Mouse (Mus musculus): Measurements from ENCODE around the gene Mindy2. TPM values are rescaled to one million over a fixed set of nuclear protein-coding genes. Genes with fewer than 3 reads are reported as not detected.

Mindy2 gene
- polyA plus RNA-seq, 1 experiment, result not detected

- H3K4me3 ChIP-seq (ENCODE audit: insufficient read depth, low read depth, low read length), result no peak overlapping the region; the same call in 1 of the 2 replicates
- no peak overlapping the region for H3K27ac ChIP-seq (ENCODE audit: insufficient read depth, low read depth, low read length)
- WGBS, result 15% methylated on average over 2 of the region's 2 CpGs
- TF ChIP-seq POLR2A (IDR thresholded peaks at IDR 0.05; ENCODE audit: insufficient read depth, low read depth, low read length) (no peak), CTCF (IDR thresholded peaks at IDR 0.05; ENCODE audit: insufficient read depth, low read depth, low read length) (no peak)
- peaks cover 5% of the 10 kb centered on the region for H3K4me1 ChIP-seq (ENCODE audit: control insufficient read depth, insufficient read depth, low read length)
Measured at GRCm38 (mm10) chr9:70655764-70656129, 1.2 kb downstream of the Mindy2 start.

- peak overlapping the region; percentile 5 for H3K4me3 ChIP-seq (ENCODE audit: insufficient read depth, low read depth, low read length)
- no peak for TF ChIP-seq CTCF (IDR thresholded peaks at IDR 0.05; ENCODE audit: insufficient read depth, low read depth, low read length)
- TF ChIP-seq POLR2A (IDR thresholded peaks at IDR 0.05; ENCODE audit: insufficient read depth, low read depth, low read length), result no peak
Measured at GRCm38 (mm10) chr9:70654496-70654895, 2.5 kb downstream of the Mindy2 start.

GRCm38 (mm10) chr9:70653875-70654274, 3.1 kb downstream of the Mindy2 start:
- TF ChIP-seq CTCF (IDR thresholded peaks at IDR 0.05; ENCODE audit: insufficient read depth, low read depth, low read length) (no peak), POLR2A (IDR thresholded peaks at IDR 0.05; ENCODE audit: insufficient read depth, low read depth, low read length) (no peak)
- Histone ChIP-seq H3K4me1 (ENCODE audit: control insufficient read depth, insufficient read depth, low read length) (peaks cover 5% of the 10 kb centered on the region), H3K4me3 (ENCODE audit: insufficient read depth, low read depth, low read length) (no peak overlapping the region), H3K27ac (ENCODE audit: insufficient read depth, low read depth, low read length) (no peak overlapping the region)
- 86% methylated on average over 2 of the region's 2 CpGs for WGBS

More at GRCm38 (mm10) chr9:70654496-70654895, 2.5 kb downstream of the Mindy2 start:
- H3K27ac ChIP-seq (ENCODE audit: insufficient read depth, low read depth, low read length), result no peak overlapping the region
- peaks cover 5% of the 10 kb centered on the region for H3K4me1 ChIP-seq (ENCODE audit: control insufficient read depth, insufficient read depth, low read length)
- 60% methylated on average over 4 of the region's 4 CpGs for WGBS

- WGBS, result 23% methylated on average over 2 of the region's 2 CpGs
- Histone ChIP-seq H3K4me1 (ENCODE audit: control insufficient read depth, insufficient read depth, low read length) (peaks cover 2% of the 10 kb centered on the region; the same call in 1 of the 2 replicates), H3K4me3 (ENCODE audit: insufficient read depth, low read depth, low read length) (no peak overlapping the region; the same call in 1 of the 2 replicates), H3K27ac (ENCODE audit: insufficient read depth, low read depth, low read length) (0 out of 2 replicates have a peak overlapping the region, but pooled peaks have one; percentile 29)
- TF ChIP-seq CTCF (IDR thresholded peaks at IDR 0.05; ENCODE audit: insufficient read depth, low read depth, low read length) (no peak), POLR2A (IDR thresholded peaks at IDR 0.05; ENCODE audit: insufficient read depth, low read depth, low read length) (no peak)
Measured at GRCm38 (mm10) chr9:70652221-70652620, 4.8 kb downstream of the Mindy2 start.

- TF ChIP-seq POLR2A (IDR thresholded peaks at IDR 0.05; ENCODE audit: insufficient read depth, low read depth, low read length) (no peak), CTCF (IDR thresholded peaks at IDR 0.05; ENCODE audit: insufficient read depth, low read depth, low read length) (no peak)
- Histone ChIP-seq H3K27ac (ENCODE audit: insufficient read depth, low read depth, low read length) (no peak overlapping the region), H3K4me3 (ENCODE audit: insufficient read depth, low read depth, low read length) (no peak overlapping the region), H3K4me1 (ENCODE audit: control insufficient read depth, insufficient read depth, low read length) (peaks cover 2% of the 10 kb centered on the region; the same call in 1 of the 2 replicates)
- WGBS, result 98% methylated on average over 1 of the region's 1 CpGs
Measured at GRCm38 (mm10) chr9:70650994-70651393, 6.0 kb downstream of the Mindy2 start.

- Histone ChIP-seq H3K27ac (ENCODE audit: insufficient read depth, low read depth, low read length) (no peak overlapping the region), H3K4me1 (ENCODE audit: control insufficient read depth, insufficient read depth, low read length) (peaks cover 2% of the 10 kb centered on the region; the same call in 1 of the 2 replicates), H3K4me3 (ENCODE audit: insufficient read depth, low read depth, low read length) (no peak overlapping the region)
- WGBS, result 89% methylated on average over 2 of the region's 2 CpGs
- no peak for TF ChIP-seq POLR2A (IDR thresholded peaks at IDR 0.05; ENCODE audit: insufficient read depth, low read depth, low read length)
- TF ChIP-seq CTCF (IDR thresholded peaks at IDR 0.05; ENCODE audit: insufficient read depth, low read depth, low read length), result no peak
Measured at GRCm38 (mm10) chr9:70650260-70650659, 6.7 kb downstream of the Mindy2 start.

GRCm38 (mm10) chr9:70636748-70637147, 20.2 kb downstream of the Mindy2 start:
- Histone ChIP-seq H3K27ac (ENCODE audit: insufficient read depth, low read depth, low read length) (no peak overlapping the region), H3K4me1 (ENCODE audit: control insufficient read depth, insufficient read depth, low read length) (no peaks in the 10 kb centered on the region), H3K4me3 (ENCODE audit: insufficient read depth, low read depth, low read length) (no peak overlapping the region)
- 82% methylated on average over 2 of the region's 2 CpGs for WGBS
- no peak for TF ChIP-seq POLR2A (IDR thresholded peaks at IDR 0.05; ENCODE audit: insufficient read depth, low read depth, low read length)
- TF ChIP-seq CTCF (IDR thresholded peaks at IDR 0.05; ENCODE audit: insufficient read depth, low read depth, low read length), result no peak

GRCm38 (mm10) chr9:70631665-70632064, 25.3 kb downstream of the Mindy2 start:
- WGBS, result 35% methylated on average over 5 of the region's 5 CpGs
- Histone ChIP-seq H3K27ac (ENCODE audit: insufficient read depth, low read depth, low read length) (no peak overlapping the region), H3K4me1 (ENCODE audit: control insufficient read depth, insufficient read depth, low read length) (no peaks in the 10 kb centered on the region), H3K4me3 (ENCODE audit: insufficient read depth, low read depth, low read length) (no peak overlapping the region)
- TF ChIP-seq POLR2A (IDR thresholded peaks at IDR 0.05; ENCODE audit: insufficient read depth, low read depth, low read length) (no peak), CTCF (IDR thresholded peaks at IDR 0.05; ENCODE audit: insufficient read depth, low read depth, low read length) (no peak)

- no peaks in the 10 kb centered on the region for H3K4me1 ChIP-seq (ENCODE audit: control insufficient read depth, insufficient read depth, low read length)
- 69% methylated on average over 2 of the region's 2 CpGs for WGBS
- no peak overlapping the region for H3K27ac ChIP-seq (ENCODE audit: insufficient read depth, low read depth, low read length)
- TF ChIP-seq CTCF (IDR thresholded peaks at IDR 0.05; ENCODE audit: insufficient read depth, low read depth, low read length) (no peak), POLR2A (IDR thresholded peaks at IDR 0.05; ENCODE audit: insufficient read depth, low read depth, low read length) (no peak)
- no peak overlapping the region for H3K4me3 ChIP-seq (ENCODE audit: insufficient read depth, low read depth, low read length)
Measured at GRCm38 (mm10) chr9:70629711-70630110, 27.3 kb downstream of the Mindy2 start.

Data from olfactory bulb, adult 2 months (tissue).